8 mouse cellular contexts compared by ENCODE assay signal in genomic region chr7:65371765-65372164, GRCm38 (mm10).
A peak's percentile ranks its signal among the peaks of the same experiment; 100 is the strongest.
DNase-seq lines count a peak whose midpoint lies in the region; ATAC-seq and TF ChIP-seq lines count a peak whose summit lies in the region.

No protein-coding gene starts in this region.

- no peak for TF ChIP-seq EP300 in heart, postnatal 0 days (IDR thresholded peaks at IDR 0.05; ENCODE audit: low read depth)

- peak overlapping the region; percentile 98 for H3K9ac ChIP-seq in heart, postnatal 0 days (replicated peaks; ENCODE audit: low read depth, low read length)
- 0 out of 2 replicates have a peak overlapping the region, but pooled peaks have one; percentile 70 for H3K9ac ChIP-seq in hindbrain, embryonic 15.5 days
- peak overlapping the region; percentile 79 for H3K9ac ChIP-seq in midbrain, embryonic 13.5 days (replicated peaks)

- DNase-seq in heart, postnatal 0 days (ENCODE audit: low spot score) = no peak
- DNase-seq in heart, postnatal 14 days = no peak
- no peak for DNase-seq in frontal cortex, adult 2 months (ENCODE audit: extremely low spot score in 1 of 2, low spot score in 1 of 2)
- no peak for DNase-seq in adrenal gland, adult 2 months
- DNase-seq in thymus, adult 18-20 months = no peak

- intact Hi-C loops in heart, postnatal 14 days (cut with DNase I) = loop anchor here (5.0 kb wide), 1 partner anchor 46 kb away; no protein-coding TSS in a partner anchor

- ATAC-seq in heart, postnatal 0 days (ENCODE audit: insufficient read depth, low read depth) = no peak
- ATAC-seq in hindbrain, embryonic 15.5 days (ENCODE audit: low FRiP score, low read depth) = no peak
- ATAC-seq in midbrain, embryonic 13.5 days = no peak

- H3K9me3 ChIP-seq in heart, postnatal 0 days (replicated peaks; ENCODE audit: control insufficient read depth, low read length) = no peaks in the 10 kb centered on the region
- H3K9me3 ChIP-seq in hindbrain, embryonic 15.5 days = no peaks in the 10 kb centered on the region
- no peaks in the 10 kb centered on the region for H3K9me3 ChIP-seq in midbrain, embryonic 13.5 days

- TF ChIP-seq CTCF in heart, postnatal 0 days (IDR thresholded peaks at IDR 0.05; ENCODE audit: low read depth) = no peak
- no peak for TF ChIP-seq CTCF in cortical plate, adult 2 months (IDR thresholded peaks at IDR 0.05; ENCODE audit: extremely low read depth, insufficient read depth, low read length)

- no peaks in the 10 kb centered on the region for H3K27me3 ChIP-seq in heart, postnatal 0 days (ENCODE audit: control insufficient read depth, insufficient read depth, low read length)
- no peaks in the 10 kb centered on the region for H3K27me3 ChIP-seq in hindbrain, embryonic 15.5 days
- no peaks in the 10 kb centered on the region for H3K27me3 ChIP-seq in midbrain, embryonic 13.5 days

- H3K4me1 ChIP-seq in heart, postnatal 0 days (ENCODE audit: control insufficient read depth, insufficient read depth) = peaks cover 36% of the 10 kb centered on the region
- H3K4me1 ChIP-seq in cortical plate, adult 2 months (ENCODE audit: control insufficient read depth, insufficient read depth, low read length) = no peaks in the 10 kb centered on the region
- H3K4me1 ChIP-seq in hindbrain, embryonic 15.5 days (replicated peaks) = peaks cover 32% of the 10 kb centered on the region
- peaks cover 22% of the 10 kb centered on the region for H3K4me1 ChIP-seq in midbrain, embryonic 13.5 days (replicated peaks)

- WGBS in heart, postnatal 0 days = 20% methylated on average over 6 of the region's 6 CpGs
- WGBS in hindbrain, embryonic 15.5 days = 47% methylated on average over 6 of the region's 6 CpGs
- 36% methylated on average over 6 of the region's 6 CpGs for WGBS in midbrain, embryonic 13.5 days

- peak overlapping the region; percentile 90 for H3K4me3 ChIP-seq in heart, postnatal 0 days (ENCODE audit: low read depth, low read length)
- H3K4me3 ChIP-seq in cortical plate, adult 2 months (ENCODE audit: insufficient read depth, low read length) = 0 out of 2 replicates have a peak overlapping the region, but pooled peaks have one; percentile 58
- H3K4me3 ChIP-seq in hindbrain, embryonic 15.5 days = peak overlapping the region; percentile 67
- peak overlapping the region; percentile 86 for H3K4me3 ChIP-seq in midbrain, embryonic 13.5 days (replicated peaks)

- peak overlapping the region; percentile 67 for H3K4me2 ChIP-seq in heart, postnatal 0 days (ENCODE audit: low read depth, low read length)
- H3K4me2 ChIP-seq in hindbrain, embryonic 15.5 days = peak overlapping the region; percentile 92
- peak overlapping the region; percentile 89 for H3K4me2 ChIP-seq in midbrain, embryonic 13.5 days (replicated peaks)

- TF ChIP-seq POLR2A in cortical plate, adult 2 months (IDR thresholded peaks at IDR 0.05; ENCODE audit: extremely low read depth, insufficient read depth, low read length) = no peak

- peak overlapping the region; percentile 99 for H3K27ac ChIP-seq in heart, postnatal 0 days (ENCODE audit: low read depth)
- H3K27ac ChIP-seq in cortical plate, adult 2 months (ENCODE audit: insufficient read depth, low read length) = peak overlapping the region; percentile 57
- H3K27ac ChIP-seq in hindbrain, embryonic 15.5 days (replicated peaks) = peak overlapping the region; percentile 77
- peak overlapping the region; percentile 53 for H3K27ac ChIP-seq in midbrain, embryonic 13.5 days

- no peaks in the 10 kb centered on the region for H3K36me3 ChIP-seq in heart, postnatal 0 days (replicated peaks; ENCODE audit: control insufficient read depth, insufficient read depth, low read length)
- no peaks in the 10 kb centered on the region for H3K36me3 ChIP-seq in hindbrain, embryonic 15.5 days
- no peaks in the 10 kb centered on the region for H3K36me3 ChIP-seq in midbrain, embryonic 13.5 days
